Comparison of ENCODE assay signal across 20 mouse cellular contexts in the genomic region with DNA sequence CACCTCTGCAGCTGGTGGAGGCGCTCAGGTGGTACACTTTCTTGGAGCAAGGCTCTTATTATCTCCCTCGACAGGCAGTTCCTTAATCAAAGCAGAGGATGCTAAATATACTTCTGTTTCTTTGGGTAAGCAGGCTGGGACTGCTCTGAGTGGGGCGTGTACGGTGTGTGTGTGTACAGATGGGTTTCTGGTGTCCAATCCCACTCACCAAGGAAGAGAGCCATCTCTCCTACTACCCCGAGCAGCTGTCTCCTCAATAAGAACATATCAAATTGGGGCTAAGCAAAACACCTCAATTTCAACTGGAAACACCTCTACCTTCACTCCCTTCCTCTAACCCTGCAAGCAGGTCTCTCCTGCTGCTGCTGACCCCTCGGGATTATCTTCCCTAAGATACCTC.
DNase-seq lines count a peak whose midpoint lies in the region; ATAC-seq and TF ChIP-seq lines count a peak whose summit lies in the region.
"Had no signal": no experiment of that assay in that cellular context is flagged by ENCODE, and none has a peak within 500 bp of the region (broad histone marks: within the 10 kb centered on the region; RNA-seq: fewer than 3 reads in every experiment).

No protein-coding gene starts in this region.

- H3K4me3 ChIP-seq in hindbrain, embryonic 10.5 days: no peak overlapping the region
- no peak overlapping the region for H3K4me3 ChIP-seq in hindbrain, postnatal 0 days (ENCODE audit: low read length)
- no peak overlapping the region for H3K4me3 ChIP-seq in midbrain, embryonic 11.5 days (ENCODE audit: low read depth, low read length)
- no peak overlapping the region for H3K4me3 ChIP-seq in midbrain, embryonic 13.5 days (replicated peaks)
- no peak overlapping the region for H3K4me3 ChIP-seq in brown adipose tissue, adult 24 weeks (ENCODE audit: insufficient read depth, low read depth, low read length)
- no peak overlapping the region for H3K4me3 ChIP-seq in hindbrain, embryonic 14.5 days (replicated peaks; ENCODE audit: low read length)
- no peak overlapping the region for H3K4me3 ChIP-seq in kidney, embryonic 16.5 days (ENCODE audit: low read length)
- H3K4me3 ChIP-seq: forebrain, embryonic 15.5 days; limb, embryonic 13.5 days; megakaryocyte, embryonic 14.5 days had no signal

- peaks cover 3% of the 10 kb centered on the region; the same call in 1 of the 2 replicates for H3K27me3 ChIP-seq in hindbrain, embryonic 10.5 days (ENCODE audit: insufficient read depth, poor library complexity, severe bottlenecking)
- H3K27me3 ChIP-seq in hindbrain, postnatal 0 days (ENCODE audit: insufficient read depth, low read length): peaks cover 7% of the 10 kb centered on the region; the same call in 1 of the 2 replicates
- H3K27me3 ChIP-seq in midbrain, embryonic 11.5 days (ENCODE audit: control insufficient read depth, insufficient read depth, low read length): no peaks in the 10 kb centered on the region
- H3K27me3 ChIP-seq in midbrain, embryonic 13.5 days: no peaks in the 10 kb centered on the region
- no peaks in the 10 kb centered on the region for H3K27me3 ChIP-seq in hindbrain, embryonic 14.5 days (ENCODE audit: control insufficient read depth, insufficient read depth, low read length)
- 0 out of 2 replicates have a peak, but pooled peaks cover 4% of the 10 kb centered on the region for H3K27me3 ChIP-seq in kidney, embryonic 16.5 days (ENCODE audit: insufficient read depth, low read length)
- H3K27me3 ChIP-seq: megakaryocyte, embryonic 14.5 days had no signal

- 70% methylated on average over 6 of the region's 6 CpGs for WGBS in hindbrain, embryonic 10.5 days
- WGBS in hindbrain, postnatal 0 days: 67% methylated on average over 6 of the region's 6 CpGs
- WGBS in midbrain, embryonic 11.5 days: 67% methylated on average over 6 of the region's 6 CpGs
- 69% methylated on average over 6 of the region's 6 CpGs for WGBS in midbrain, embryonic 13.5 days
- 66% methylated on average over 6 of the region's 6 CpGs for WGBS in hindbrain, embryonic 14.5 days
- WGBS in kidney, embryonic 16.5 days: 71% methylated on average over 6 of the region's 6 CpGs

- H3K27ac ChIP-seq in hindbrain, embryonic 10.5 days: peak overlapping the region; percentile 73
- no peak overlapping the region for H3K27ac ChIP-seq in hindbrain, postnatal 0 days
- H3K27ac ChIP-seq in midbrain, embryonic 11.5 days (ENCODE audit: low read depth, low read length): peak overlapping the region; percentile 57; the same call in 1 of the 2 replicates
- H3K27ac ChIP-seq in midbrain, embryonic 13.5 days: no peak overlapping the region; the same call in 1 of the 2 replicates
- H3K27ac ChIP-seq in brown adipose tissue, adult 24 weeks (replicated peaks; ENCODE audit: low read depth, low read length): peak overlapping the region; percentile 90
- H3K27ac ChIP-seq in hindbrain, embryonic 14.5 days: peak overlapping the region; percentile 33; the same call in 1 of the 2 replicates
- H3K27ac ChIP-seq in kidney, embryonic 16.5 days (ENCODE audit: low read length): no peak overlapping the region
- H3K27ac ChIP-seq: limb, embryonic 13.5 days; liver, embryonic 14.5 days; stomach, postnatal 0 days had no signal

- peaks cover 84% of the 10 kb centered on the region for H3K4me1 ChIP-seq in hindbrain, embryonic 10.5 days (replicated peaks)
- H3K4me1 ChIP-seq in hindbrain, postnatal 0 days (ENCODE audit: insufficient read depth, low read length): peaks cover 18% of the 10 kb centered on the region
- H3K4me1 ChIP-seq in midbrain, embryonic 11.5 days (ENCODE audit: control insufficient read depth, insufficient read depth, low read length): peaks cover 59% of the 10 kb centered on the region
- peaks cover 60% of the 10 kb centered on the region for H3K4me1 ChIP-seq in midbrain, embryonic 13.5 days (replicated peaks)
- H3K4me1 ChIP-seq in brown adipose tissue, adult 24 weeks (ENCODE audit: control insufficient read depth, insufficient read depth, insufficient read length, low read length): peaks cover 30% of the 10 kb centered on the region
- H3K4me1 ChIP-seq in hindbrain, embryonic 14.5 days (replicated peaks; ENCODE audit: control insufficient read depth, insufficient read depth, low read length): peaks cover 50% of the 10 kb centered on the region
- peaks cover 21% of the 10 kb centered on the region for H3K4me1 ChIP-seq in kidney, embryonic 16.5 days (ENCODE audit: insufficient read depth, low read length)

- no peak overlapping the region for H3K9ac ChIP-seq in hindbrain, postnatal 0 days (replicated peaks; ENCODE audit: low read length)
- H3K9ac ChIP-seq in midbrain, embryonic 11.5 days (ENCODE audit: low read length): peak overlapping the region; percentile 41; the same call in 1 of the 2 replicates
- no peak overlapping the region for H3K9ac ChIP-seq in midbrain, embryonic 13.5 days (replicated peaks)
- no peak overlapping the region for H3K9ac ChIP-seq in hindbrain, embryonic 14.5 days
- H3K9ac ChIP-seq in kidney, embryonic 16.5 days (replicated peaks; ENCODE audit: low read length): no peak overlapping the region
- H3K9ac ChIP-seq: forebrain, embryonic 15.5 days; limb, embryonic 13.5 days; liver, embryonic 14.5 days had no signal

- ATAC-seq in hindbrain, postnatal 0 days: no peak
- no peak for ATAC-seq in midbrain, embryonic 11.5 days (ENCODE audit: low FRiP score)
- no peak for ATAC-seq in midbrain, embryonic 13.5 days
- no peak for ATAC-seq in hindbrain, embryonic 14.5 days (ENCODE audit: low FRiP score)
- ATAC-seq in kidney, embryonic 16.5 days (ENCODE audit: low FRiP score, low TSS enrichment): no peak
- ATAC-seq: forebrain, embryonic 15.5 days had no signal

- H3K9me3 ChIP-seq in hindbrain, embryonic 10.5 days: no peaks in the 10 kb centered on the region
- H3K9me3 ChIP-seq in hindbrain, postnatal 0 days (ENCODE audit: low read length): no peaks in the 10 kb centered on the region
- no peaks in the 10 kb centered on the region for H3K9me3 ChIP-seq in midbrain, embryonic 11.5 days (ENCODE audit: control insufficient read depth, low read length)
- H3K9me3 ChIP-seq in midbrain, embryonic 13.5 days: no peaks in the 10 kb centered on the region
- H3K9me3 ChIP-seq in hindbrain, embryonic 14.5 days (ENCODE audit: control insufficient read depth, low read length): no peaks in the 10 kb centered on the region
- no peaks in the 10 kb centered on the region for H3K9me3 ChIP-seq in kidney, embryonic 16.5 days (ENCODE audit: low read length)
- H3K9me3 ChIP-seq: forebrain, embryonic 15.5 days; limb, embryonic 13.5 days; megakaryocyte, embryonic 14.5 days had no signal

- no peak for DNase-seq in hindbrain, embryonic 10.5 days (ENCODE audit: low spot score)
- no peak for DNase-seq in hindbrain, postnatal 0 days (ENCODE audit: low spot score)
- no peak for DNase-seq in midbrain, embryonic 11.5 days (ENCODE audit: low spot score, missing footprints)
- DNase-seq in hindbrain, embryonic 14.5 days (ENCODE audit: low spot score): no peak
- DNase-seq in adrenal gland, adult 18-20 months (ENCODE audit: low spot score in 2 of 2): no peak
- DNase-seq: adrenal gland, postnatal 36 days; B cell, adult 2 months; cerebellum, adult 9-11 months; gastrocnemius, postnatal 10 days; kidney, adult 9 months; kidney, postnatal 4 days; thymus, postnatal 25 days had no signal

- no peak overlapping the region for H3K4me2 ChIP-seq in hindbrain, postnatal 0 days (ENCODE audit: low read depth, low read length)
- no peak overlapping the region for H3K4me2 ChIP-seq in midbrain, embryonic 11.5 days
- H3K4me2 ChIP-seq in midbrain, embryonic 13.5 days (replicated peaks): no peak overlapping the region
- H3K4me2 ChIP-seq in hindbrain, embryonic 14.5 days (replicated peaks): no peak overlapping the region
- no peak overlapping the region for H3K4me2 ChIP-seq in kidney, embryonic 16.5 days (replicated peaks; ENCODE audit: low read depth, low read length)
- H3K4me2 ChIP-seq: forebrain, embryonic 15.5 days; limb, embryonic 13.5 days had no signal

- 0 out of 2 replicates have a peak, but pooled peaks cover 4% of the 10 kb centered on the region for H3K36me3 ChIP-seq in hindbrain, embryonic 10.5 days
- H3K36me3 ChIP-seq in hindbrain, postnatal 0 days (ENCODE audit: insufficient read depth, low read length): no peaks in the 10 kb centered on the region
- no peaks in the 10 kb centered on the region for H3K36me3 ChIP-seq in midbrain, embryonic 11.5 days (ENCODE audit: control insufficient read depth, insufficient read depth, low read length)
- no peaks in the 10 kb centered on the region for H3K36me3 ChIP-seq in midbrain, embryonic 13.5 days
- no peaks in the 10 kb centered on the region for H3K36me3 ChIP-seq in hindbrain, embryonic 14.5 days (replicated peaks; ENCODE audit: control insufficient read depth, insufficient read depth)
- no peaks in the 10 kb centered on the region for H3K36me3 ChIP-seq in kidney, embryonic 16.5 days (ENCODE audit: insufficient read depth, low read length)
- H3K36me3 ChIP-seq: forebrain, embryonic 15.5 days; limb, embryonic 13.5 days had no signal

- TF ChIP-seq CTCF in hindbrain, postnatal 0 days (IDR thresholded peaks at IDR 0.05; ENCODE audit: low read depth): no peak

Comparison
In these comparisons a context has a peak if more than half of its experiments do, and no peak if none do; other contexts are left out.
1. H3K27ac ChIP-seq: peak in hindbrain, embryonic 10.5 days (single experiment), midbrain, embryonic 11.5 days (single experiment), brown adipose tissue, adult 24 weeks (single experiment) and hindbrain, embryonic 14.5 days (single experiment); none in hindbrain, postnatal 0 days (single experiment), midbrain, embryonic 13.5 days (single experiment) and kidney, embryonic 16.5 days (single experiment).